Mouse (Mus musculus): Measurements from ENCODE around the gene Med16.

DNA sequence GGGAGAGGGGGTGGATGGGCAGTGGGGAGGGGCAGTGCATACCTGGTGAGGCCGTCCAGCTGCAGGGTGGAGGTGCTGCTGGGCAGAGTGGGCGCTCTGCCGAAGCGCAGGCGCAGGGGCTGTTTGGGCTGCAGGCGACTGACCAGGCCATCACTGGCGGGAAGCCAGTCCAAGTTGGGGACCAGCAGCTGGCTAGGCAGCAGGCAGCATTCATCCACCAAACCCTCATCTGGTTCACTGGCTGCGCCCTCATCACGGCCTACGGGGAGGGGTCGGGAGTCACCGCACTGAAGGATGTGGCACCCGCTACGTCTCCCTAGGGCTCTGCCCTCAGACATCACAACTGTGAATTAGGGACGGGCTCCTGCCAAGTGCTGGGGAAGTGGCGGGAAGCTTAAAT is 12.4 kb downstream of the Med16 start:
- TF ChIP-seq CTCF (IDR thresholded peaks at IDR 0.05; ENCODE audit: low read depth, low read length) (no peak), GATA1 (IDR thresholded peaks at IDR 0.05; ENCODE audit: borderline replicate concordance, low read length) (no peak), GATA2 (IDR thresholded peaks at IDR 0.05; ENCODE audit: borderline replicate concordance, low read depth, low read length) (no peak)
